Mouse (Mus musculus) kidney, embryonic 15.5 days (tissue): ENCODE measurements around the gene Lin28a. TPM values are rescaled to one million over a fixed set of nuclear protein-coding genes. Genes with fewer than 3 reads are reported as not detected.

Experiments
- ATAC-seq: fragments of 200-750 bp; cut with Nextera tagmentation; replicated peaks from 2 replicates; pipeline ENCODE4 v1.8.0; 2017; ENCODE audit warnings: moderate TSS enrichment; ENCODE audit not compliant: low FRiP score
- H3K27ac ChIP-seq: fragments of 300-500 bp; sonication (generic); 2 replicates; pipeline ENCODE4 v1.5.1; 2015; ENCODE audit warnings: mild to moderate bottlenecking, inconsistent platforms
- H3K27me3 ChIP-seq: fragments of 300-500 bp; sonication (generic); 2 replicates; pipeline ENCODE4 v1.6.1; 2015; ENCODE audit warnings: inconsistent platforms
- H3K36me3 ChIP-seq: fragments of 300-500 bp; sonication (generic); 2 replicates; pipeline ENCODE4 v1.6.1; 2015; ENCODE audit warnings: inconsistent platforms
- H3K4me1 ChIP-seq: fragments of 300-500 bp; sonication (generic); 2 replicates; pipeline ENCODE4 v1.6.1; 2015; ENCODE audit warnings: inconsistent platforms
- H3K4me2 ChIP-seq: fragments of 300-500 bp; sonication (generic); 2 replicates; pipeline ENCODE4 v1.6.1; 2015; ENCODE audit warnings: moderate library complexity, mild to moderate bottlenecking, inconsistent platforms
- H3K4me3 ChIP-seq: fragments of 300-500 bp; sonication (generic); replicated peaks from 2 replicates; pipeline ENCODE4 v1.5.1; 2015; ENCODE audit warnings: mild to moderate bottlenecking, inconsistent platforms
- H3K9ac ChIP-seq: fragments of 300-500 bp; sonication (generic); 2 replicates; pipeline ENCODE4 v1.6.1; 2015; ENCODE audit warnings: mild to moderate bottlenecking, inconsistent platforms
- H3K9me3 ChIP-seq: fragments of 300-500 bp; sonication (generic); replicated peaks from 2 replicates; pipeline ENCODE4 v1.6.1; 2016; ENCODE audit warnings: inconsistent platforms
- WGBS: fragments of 180-500 bp; shearing (Covaris S2); methylation state at CpG from one replicate; pipeline ENCODE4 v1.1.7; 2015; ENCODE audit warnings: mixed read lengths; 5-methylcytosine and 5-hydroxymethylcytosine counted together
- polyA plus RNA-seq: library from polyadenylated mRNA; unstranded; fragments of >200 nt; fragmentation: Nextera tagmentation; extraction: Ambion mirVana; gene quantifications from 2 replicates; pipeline ENCODE4 v1.2.1, GENCODE M21; 2015

The Lin28a gene
- polyA plus RNA-seq, 1 experiment from 2014 or later: 0.18 TPM

DNA sequence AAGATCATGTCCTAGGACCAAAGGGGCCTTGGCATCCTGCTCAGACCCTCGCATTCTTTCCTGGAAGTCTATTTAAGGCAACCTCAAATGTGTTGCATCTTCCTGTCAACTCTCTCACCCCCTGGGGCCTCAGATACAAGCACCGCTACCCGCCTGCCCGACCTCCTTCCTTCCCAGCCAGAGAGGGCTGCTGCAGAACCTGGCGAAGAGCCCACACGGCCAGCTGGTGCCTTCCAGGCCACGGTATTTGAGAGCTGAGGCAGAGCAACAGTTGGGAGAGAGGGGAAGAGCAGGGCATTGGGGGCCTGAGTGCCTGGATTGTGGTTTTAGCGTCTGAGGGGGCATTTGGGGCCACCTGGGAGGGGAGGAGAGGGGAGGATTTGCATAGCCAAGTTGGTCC, 33.9 kb upstream of the Lin28a start:
- 30% methylated on average over 8 of the region's 8 CpGs for WGBS
- no peak overlapping the region for H3K27ac ChIP-seq

DNA sequence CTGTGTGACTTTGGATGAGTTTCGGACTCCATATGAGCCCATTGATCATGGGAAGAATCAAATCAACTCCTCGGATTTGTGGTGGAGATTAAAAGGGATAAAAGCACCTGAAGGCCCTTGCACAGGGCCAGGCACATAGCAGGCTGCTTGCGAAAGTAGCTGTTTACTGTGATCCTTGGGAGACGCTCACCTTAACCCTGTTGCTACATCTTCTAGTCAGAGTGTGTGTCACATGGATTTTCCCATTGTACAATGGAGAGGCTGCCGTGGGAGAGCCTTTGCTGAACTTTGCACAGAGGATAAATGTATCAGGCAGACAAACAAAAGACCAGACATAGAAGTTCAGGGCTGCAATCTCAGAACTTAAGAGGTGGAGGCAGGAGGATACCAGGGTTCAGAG, 33.3 kb upstream of the Lin28a start:
- Histone ChIP-seq H3K4me2 (no peak overlapping the region), H3K9ac (no peak overlapping the region), H3K9me3 (no peaks in the 10 kb centered on the region), H3K4me3 (no peak overlapping the region), H3K36me3 (no peaks in the 10 kb centered on the region), H3K27me3 (no peaks in the 10 kb centered on the region), H3K4me1 (peaks cover 10% of the 10 kb centered on the region; the same call in 1 of the 2 replicates), H3K27ac (no peak overlapping the region)
- no peak for ATAC-seq
- 82% methylated on average over 5 of the region's 5 CpGs for WGBS

More for the DNA sequence above, 33.9 kb upstream of the Lin28a start:
- H3K9ac ChIP-seq: no peak overlapping the region
- no peak for ATAC-seq
- H3K4me3 ChIP-seq: no peak overlapping the region
- no peaks in the 10 kb centered on the region for H3K36me3 ChIP-seq
- H3K4me2 ChIP-seq: no peak overlapping the region
- H3K4me1 ChIP-seq: peaks cover 10% of the 10 kb centered on the region; the same call in 1 of the 2 replicates
- H3K9me3 ChIP-seq: no peaks in the 10 kb centered on the region
- no peaks in the 10 kb centered on the region for H3K27me3 ChIP-seq

DNA sequence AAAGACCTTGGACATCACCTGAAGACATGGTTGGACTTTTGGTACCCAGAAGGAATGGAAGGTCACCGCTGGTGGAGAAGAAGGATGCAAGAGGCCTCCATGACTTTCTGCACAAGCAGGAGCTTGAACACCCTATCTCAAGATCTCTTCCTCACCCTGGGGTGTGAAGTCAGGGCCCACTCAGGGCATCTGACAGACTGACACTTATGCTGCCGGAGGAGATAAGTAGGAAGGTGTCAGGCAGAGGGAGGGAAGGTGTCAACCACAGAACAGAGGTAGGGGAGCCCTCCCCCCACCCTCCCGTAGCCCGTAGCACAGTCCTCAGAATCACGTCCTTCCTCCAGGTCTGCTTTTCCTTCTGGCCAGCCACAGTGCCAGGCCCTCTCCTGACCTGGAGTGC, 29.0 kb upstream of the Lin28a start:
- Histone ChIP-seq H3K4me2 (no peak overlapping the region), H3K27ac (no peak overlapping the region), H3K4me3 (no peak overlapping the region), H3K27me3 (no peaks in the 10 kb centered on the region), H3K9me3 (no peaks in the 10 kb centered on the region), H3K36me3 (no peaks in the 10 kb centered on the region), H3K4me1 (peaks cover 7% of the 10 kb centered on the region; the same call in 1 of the 2 replicates), H3K9ac (no peak overlapping the region)
- no peak for ATAC-seq
- WGBS: 47% methylated on average over 5 of the region's 5 CpGs

DNA sequence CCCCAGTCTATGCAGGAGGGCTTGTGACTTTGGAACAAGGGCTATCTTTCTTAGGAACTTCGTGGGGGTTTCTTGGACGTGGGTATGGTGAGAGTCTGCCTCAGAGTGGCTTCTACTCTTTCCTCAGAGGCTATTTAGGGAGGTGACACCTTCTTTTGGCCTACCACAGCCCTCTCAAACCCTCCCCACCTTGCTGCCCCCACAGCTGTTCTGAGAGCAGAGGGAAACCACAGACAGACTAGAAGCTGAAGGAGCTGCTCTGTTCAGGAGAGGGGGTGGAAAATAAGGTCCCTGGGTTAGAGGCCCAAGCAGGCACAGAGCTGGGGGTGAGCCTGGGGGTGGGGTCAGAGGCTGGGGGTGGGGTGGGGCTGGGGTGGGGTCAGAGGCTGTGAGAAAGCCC, 24.4 kb upstream of the Lin28a start:
- WGBS: 62% methylated on average over 2 of the region's 2 CpGs

DNA sequence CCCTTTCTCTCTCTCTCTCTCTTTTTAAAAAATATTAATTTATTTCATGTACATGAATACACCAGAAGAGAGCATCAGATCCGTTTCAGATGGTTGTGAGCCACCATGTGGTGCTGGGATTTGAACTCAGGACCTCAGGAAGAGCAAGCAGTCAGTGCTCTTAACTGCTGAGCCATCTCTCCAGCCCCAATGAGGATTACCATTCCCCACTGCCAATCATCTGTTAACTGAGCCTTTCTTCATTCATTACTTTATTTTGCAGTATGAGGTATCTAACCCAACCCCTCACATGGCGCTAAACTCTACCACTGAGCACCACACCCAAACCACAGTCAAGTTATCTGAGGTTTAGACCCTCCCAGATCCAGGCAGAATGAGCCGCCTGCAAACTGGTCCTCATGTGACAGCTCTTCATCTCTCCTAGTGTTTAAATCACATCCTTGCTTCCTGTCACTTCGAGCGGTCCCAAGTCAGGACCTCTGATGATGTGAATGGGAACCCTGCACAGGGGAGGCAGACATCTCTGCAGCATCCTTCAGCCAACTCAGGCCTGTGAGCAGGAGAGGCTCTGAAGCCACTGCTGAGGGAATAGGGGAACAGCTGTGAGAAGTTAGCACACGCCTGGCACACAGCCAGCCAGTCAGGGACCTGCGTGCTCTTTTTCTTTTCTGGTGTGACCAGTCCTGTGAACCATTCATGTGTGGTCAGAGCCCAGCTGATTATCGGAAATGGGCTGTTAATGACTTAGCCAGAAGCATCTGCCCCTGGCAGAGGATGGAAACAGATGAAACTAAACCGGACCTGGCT, 22.9 kb upstream of the Lin28a start:
- no peaks in the 10 kb centered on the region for H3K27me3 ChIP-seq
- H3K4me1 ChIP-seq: peaks cover 8% of the 10 kb centered on the region
- WGBS: 35% methylated on average over 9 of the region's 9 CpGs
- no peak overlapping the region for H3K9ac ChIP-seq
- ATAC-seq: 0 out of 2 replicates have a peak, but pooled peaks have one; percentile 18
- no peak overlapping the region for H3K4me3 ChIP-seq
- no peaks in the 10 kb centered on the region for H3K9me3 ChIP-seq
- H3K27ac ChIP-seq: 0 out of 2 replicates have a peak overlapping the region, but pooled peaks have one; percentile 4
- 0 out of 2 replicates have a peak overlapping the region, but pooled peaks have one; percentile 17 for H3K4me2 ChIP-seq
- H3K36me3 ChIP-seq: no peaks in the 10 kb centered on the region

More for the DNA sequence above, 24.4 kb upstream of the Lin28a start:
- Histone ChIP-seq H3K9ac (no peak overlapping the region), H3K4me1 (peaks cover 8% of the 10 kb centered on the region), H3K9me3 (no peaks in the 10 kb centered on the region), H3K4me2 (no peak overlapping the region), H3K27me3 (no peaks in the 10 kb centered on the region), H3K36me3 (no peaks in the 10 kb centered on the region), H3K27ac (no peak overlapping the region), H3K4me3 (no peak overlapping the region)
- no peak for ATAC-seq

DNA sequence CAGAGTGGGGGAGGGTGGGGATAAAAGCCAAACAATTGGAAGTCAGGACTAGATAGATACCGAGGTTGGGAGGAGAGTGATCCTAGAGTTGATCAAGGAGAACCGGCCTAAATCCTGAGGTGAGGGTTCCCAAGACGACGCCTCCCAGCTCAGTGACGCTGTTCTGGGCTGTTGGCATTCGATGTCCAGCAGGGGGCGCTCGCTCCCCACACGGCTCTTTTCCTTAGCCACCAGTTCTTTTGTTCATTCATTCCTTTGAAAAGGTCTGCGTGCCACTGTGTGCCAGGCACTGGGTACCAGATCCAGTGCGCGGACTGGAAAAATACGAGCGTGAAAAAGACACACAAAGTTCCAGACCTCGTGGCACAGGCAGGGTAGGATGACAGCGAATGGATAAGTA, 17.3 kb upstream of the Lin28a start:
- H3K4me3 ChIP-seq: no peak overlapping the region
- 0 out of 2 replicates have a peak, but pooled peaks have one; percentile 36 for ATAC-seq
- no peak overlapping the region for H3K4me2 ChIP-seq
- no peak overlapping the region for H3K9ac ChIP-seq
- no peaks in the 10 kb centered on the region for H3K27me3 ChIP-seq
- peaks cover 6% of the 10 kb centered on the region for H3K4me1 ChIP-seq
- H3K9me3 ChIP-seq: no peaks in the 10 kb centered on the region
- no peak overlapping the region for H3K27ac ChIP-seq
- WGBS: 6% methylated on average over 16 of the region's 16 CpGs
- H3K36me3 ChIP-seq: no peaks in the 10 kb centered on the region

DNA sequence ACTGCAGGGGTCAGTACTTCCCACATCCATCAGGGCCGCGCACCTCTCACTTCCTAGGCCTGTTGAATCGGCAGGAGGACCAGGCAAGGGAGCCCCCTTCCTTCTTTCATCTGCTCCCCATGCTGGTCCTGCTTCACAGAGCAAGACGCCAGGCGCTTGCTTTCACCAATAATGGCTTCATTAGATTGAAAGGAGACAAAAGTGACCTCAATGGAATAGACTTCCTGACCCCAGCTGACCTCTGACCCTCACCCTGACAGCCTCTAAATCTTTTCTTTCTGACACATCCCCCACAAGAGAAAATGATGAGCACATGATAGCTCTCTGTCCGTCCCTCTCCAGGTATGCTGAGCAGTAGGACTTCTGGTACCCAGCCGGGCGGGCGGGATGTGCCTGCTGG, 7.2 kb upstream of the Lin28a start:
- no peaks in the 10 kb centered on the region for H3K27me3 ChIP-seq
- no peaks in the 10 kb centered on the region for H3K36me3 ChIP-seq
- WGBS: 50% methylated on average over 9 of the region's 9 CpGs
- H3K9ac ChIP-seq: no peak overlapping the region
- H3K27ac ChIP-seq: no peak overlapping the region
- H3K4me2 ChIP-seq: no peak overlapping the region
- H3K9me3 ChIP-seq: no peaks in the 10 kb centered on the region; the same call in 1 of the 2 replicates
- no peaks in the 10 kb centered on the region for H3K4me1 ChIP-seq
- no peak for ATAC-seq
- no peak overlapping the region for H3K4me3 ChIP-seq

DNA sequence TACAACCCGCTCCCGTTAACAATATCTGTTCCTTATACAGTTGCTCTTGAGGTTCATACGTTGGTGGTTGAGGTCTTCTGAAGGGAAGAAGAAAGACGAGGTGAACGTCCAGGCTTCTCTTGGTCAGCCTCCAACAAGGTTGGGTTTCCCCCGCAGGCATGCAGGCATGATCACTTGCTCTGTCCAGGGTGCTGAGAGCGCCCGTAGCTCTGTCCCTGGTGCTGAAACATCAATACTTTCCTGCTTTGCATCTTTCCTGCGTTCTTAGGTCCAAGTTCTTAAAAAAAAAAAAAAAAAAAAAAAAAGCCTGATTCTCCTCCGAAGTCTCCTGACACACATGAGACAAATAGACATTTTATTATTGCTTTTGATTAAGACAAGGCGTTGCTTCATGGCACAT, 2.0 kb upstream of the Lin28a start:
- H3K4me3 ChIP-seq: no peak overlapping the region
- H3K27ac ChIP-seq: no peak overlapping the region
- H3K9ac ChIP-seq: no peak overlapping the region
- H3K36me3 ChIP-seq: no peaks in the 10 kb centered on the region
- H3K4me2 ChIP-seq: no peak overlapping the region
- H3K9me3 ChIP-seq: no peaks in the 10 kb centered on the region
- peaks cover 48% of the 10 kb centered on the region for H3K27me3 ChIP-seq
- peaks cover 42% of the 10 kb centered on the region for H3K4me1 ChIP-seq
- no peak for ATAC-seq
- 2% methylated on average over 11 of the region's 11 CpGs for WGBS

DNA sequence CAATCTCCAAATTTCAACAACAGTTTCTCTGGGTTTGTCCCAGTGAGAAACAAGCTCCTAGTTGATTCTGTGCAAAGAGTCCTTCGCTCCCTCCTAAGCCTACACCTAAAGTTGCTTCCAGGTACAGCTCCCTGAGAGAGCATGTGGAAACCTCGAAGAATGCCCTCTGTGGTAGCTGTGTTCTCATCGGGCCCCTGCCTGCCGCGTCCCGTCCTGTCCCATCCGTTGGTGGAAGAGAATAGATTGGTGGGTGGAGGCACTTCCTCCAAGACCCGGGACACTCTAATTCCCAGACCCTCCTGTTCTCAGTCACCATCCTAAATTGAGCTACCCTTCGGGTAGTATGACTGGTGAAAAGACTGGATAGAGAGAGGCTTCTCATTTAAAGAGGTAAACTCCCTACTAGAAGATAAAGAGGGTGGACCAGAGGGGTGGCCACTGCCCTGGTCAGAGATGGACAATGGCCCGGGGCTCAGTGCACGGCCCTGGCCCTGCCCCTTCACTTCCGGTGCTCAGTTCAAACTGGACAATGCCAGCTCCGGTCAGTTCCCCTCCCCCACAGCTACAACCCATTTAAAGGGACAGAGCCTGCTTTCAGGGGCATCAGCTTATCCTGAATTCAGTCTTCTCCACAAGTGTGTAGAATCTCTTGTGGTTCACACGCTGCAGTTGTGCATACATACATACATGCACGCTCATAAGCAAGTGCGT, 1.2 kb upstream of the Lin28a start:
- 4% methylated on average over 16 of the region's 16 CpGs for WGBS
- ATAC-seq: no peak
- Histone ChIP-seq H3K27me3 (peaks cover 52% of the 10 kb centered on the region), H3K4me2 (peak overlapping the region; percentile 31; the same call in 1 of the 2 replicates), H3K4me1 (peaks cover 42% of the 10 kb centered on the region), H3K36me3 (no peaks in the 10 kb centered on the region), H3K27ac (no peak overlapping the region), H3K9me3 (no peaks in the 10 kb centered on the region), H3K9ac (no peak overlapping the region), H3K4me3 (no peak overlapping the region; the same call in 1 of the 2 replicates)

DNA sequence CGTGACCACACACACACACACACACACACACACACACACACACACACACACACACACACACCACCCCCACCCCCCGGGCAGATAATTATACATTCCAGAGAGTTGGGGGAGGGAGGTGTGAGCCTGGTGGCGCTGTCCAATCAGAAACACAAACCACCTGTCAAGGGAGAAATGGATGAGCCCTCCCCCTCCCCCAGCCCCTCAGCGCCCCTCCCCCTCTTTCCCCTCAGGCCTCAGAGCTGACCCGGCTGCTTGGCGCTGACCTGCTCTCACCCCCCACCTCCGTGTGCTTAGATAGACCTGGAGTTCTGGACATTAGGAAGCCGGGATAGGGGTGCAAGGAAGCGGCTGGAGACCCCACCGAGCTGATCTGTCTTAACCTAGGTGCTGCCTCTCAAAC, 569 bp upstream of the Lin28a start:
- no peak overlapping the region for H3K4me3 ChIP-seq
- 0% methylated on average over 8 of the region's 10 CpGs for WGBS
- peaks cover 42% of the 10 kb centered on the region for H3K4me1 ChIP-seq
- no peak for ATAC-seq
- H3K4me2 ChIP-seq: 0 out of 2 replicates have a peak overlapping the region, but pooled peaks have one; percentile 54
- H3K9me3 ChIP-seq: no peaks in the 10 kb centered on the region
- no peaks in the 10 kb centered on the region for H3K36me3 ChIP-seq
- H3K27ac ChIP-seq: no peak overlapping the region
- H3K9ac ChIP-seq: no peak overlapping the region
- peaks cover 52% of the 10 kb centered on the region for H3K27me3 ChIP-seq

DNA sequence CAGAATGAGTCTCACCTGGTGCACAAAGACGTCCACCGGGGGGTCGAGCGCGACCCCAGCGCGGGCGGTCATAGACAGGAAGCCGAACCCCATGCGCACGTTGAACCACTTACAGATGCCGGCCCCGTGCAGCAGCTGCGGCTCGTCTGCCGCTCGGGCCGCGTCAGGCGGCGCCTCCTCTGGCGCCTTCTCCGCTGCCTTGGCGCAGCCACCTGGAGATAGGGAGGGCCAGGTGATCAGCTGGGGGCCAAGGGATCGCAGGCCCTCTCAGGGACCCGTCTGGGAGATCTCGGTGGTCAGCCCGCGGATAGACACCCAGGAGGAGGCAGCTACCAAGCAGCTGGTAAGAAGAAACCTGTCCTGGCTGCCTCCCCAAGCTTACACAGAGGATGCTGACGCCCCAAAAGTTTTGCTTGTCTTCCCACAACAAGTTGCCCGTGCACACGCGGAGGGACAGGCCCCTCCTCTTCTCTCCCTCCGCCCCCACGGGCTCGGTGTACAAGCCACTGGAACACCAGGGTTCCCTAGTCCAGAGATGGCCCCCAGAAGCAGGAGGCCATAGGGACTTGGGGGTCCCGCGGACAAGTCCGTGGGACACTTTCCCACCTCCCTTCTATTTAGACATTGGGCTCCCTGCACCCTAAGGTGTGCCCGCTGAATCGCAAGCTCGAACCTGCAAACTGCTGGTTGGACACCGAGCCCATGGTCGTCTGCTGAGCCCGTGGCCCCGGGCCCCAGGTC, 433 bp downstream of the Lin28a start:
- 0 out of 2 replicates have a peak, but pooled peaks have one; percentile 43 for ATAC-seq
- WGBS: under 1% methylated on average over 46 of the region's 46 CpGs
- H3K9ac ChIP-seq: no peak overlapping the region
- peaks cover 52% of the 10 kb centered on the region for H3K27me3 ChIP-seq
- H3K4me1 ChIP-seq: peaks cover 43% of the 10 kb centered on the region
- H3K36me3 ChIP-seq: no peaks in the 10 kb centered on the region
- peak overlapping the region; percentile 25 for H3K4me3 ChIP-seq
- no peaks in the 10 kb centered on the region for H3K9me3 ChIP-seq
- no peak overlapping the region for H3K27ac ChIP-seq
- peak overlapping the region; percentile 54 for H3K4me2 ChIP-seq
